Mouse (Mus musculus): Measurements from ENCODE around the gene Snx11. TPM values are rescaled to one million over a fixed set of nuclear protein-coding genes. Genes with fewer than 3 reads are reported as not detected.
A peak's percentile ranks its signal among the peaks of the same experiment; 100 is the strongest.
"Not testable (repeated sequence)": the region's sequence is repeated elsewhere in the genome, so short reads cannot be mapped to it uniquely, and the experiment has no call there.

Gene Snx11
- polyA plus RNA-seq, 1 experiment = 9.8 TPM

GRCm38 (mm10) chr11:96799511-96799910 is 22.2 kb upstream of the Snx11 start:
- H3K9me3 ChIP-seq = no peaks in the 10 kb centered on the region
- peaks cover 69% of the 10 kb centered on the region for H3K36me3 ChIP-seq (replicated peaks; ENCODE audit: low read length)

DNA sequence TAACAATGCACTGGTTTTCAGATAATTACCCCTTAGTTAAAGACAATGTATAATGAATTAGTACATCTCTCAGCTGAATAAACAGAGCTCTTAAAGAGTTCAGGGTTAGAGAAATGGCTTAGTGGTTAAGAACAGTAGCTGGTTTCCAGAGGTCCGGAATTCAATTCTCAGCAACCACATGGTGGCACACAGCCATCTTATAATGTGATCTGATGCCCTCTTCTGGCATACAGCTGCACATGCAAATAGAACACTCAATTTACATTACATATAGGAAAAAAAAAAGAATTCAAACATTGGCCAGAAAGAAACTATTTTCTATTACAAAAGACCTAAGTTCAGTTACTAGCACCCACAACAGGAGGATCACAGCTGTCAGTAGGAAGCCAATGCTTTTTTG is 19.2 kb upstream of the Snx11 start:
- Histone ChIP-seq H3K27me3 (replicated peaks) (no peaks in the 10 kb centered on the region), H3K4me1 (peaks cover 29% of the 10 kb centered on the region), H3K9me3 (no peaks in the 10 kb centered on the region), H3K36me3 (replicated peaks; ENCODE audit: low read length) (peaks cover 42% of the 10 kb centered on the region), H3K4me3 (replicated peaks) (no peak overlapping the region)
- TF ChIP-seq GATA1 (IDR thresholded peaks at IDR 0.05; ENCODE audit: borderline replicate concordance, low read length) = no peak
- no peak for TF ChIP-seq FLI1 (IDR thresholded peaks at IDR 0.05; ENCODE audit: low read length)

More at GRCm38 (mm10) chr11:96799511-96799910, 22.2 kb upstream of the Snx11 start:
- Histone ChIP-seq H3K4me3 (replicated peaks) (no peak overlapping the region), H3K27me3 (replicated peaks) (no peaks in the 10 kb centered on the region), H3K4me1 (peaks cover 8% of the 10 kb centered on the region)
- TF ChIP-seq GATA1 (IDR thresholded peaks at IDR 0.05; ENCODE audit: borderline replicate concordance, low read length) = no peak

DNA sequence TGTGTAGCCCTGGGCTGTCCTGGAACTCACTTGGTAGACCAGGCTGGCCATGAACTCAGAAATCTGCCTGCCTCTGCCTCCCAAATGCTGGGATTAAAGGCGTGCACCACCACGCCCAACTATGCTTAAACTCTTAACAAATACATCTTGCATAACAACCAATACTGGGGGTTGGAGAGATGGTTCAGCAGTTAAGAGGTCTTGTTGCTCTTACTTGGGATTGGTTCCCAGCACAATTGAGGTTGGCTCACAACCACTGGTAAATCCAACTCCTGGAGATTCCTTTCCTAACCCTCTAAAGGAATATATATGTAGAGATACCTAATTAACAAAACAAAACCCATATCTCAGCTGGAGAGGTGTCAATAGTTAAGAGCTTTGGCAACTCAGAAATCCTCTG is 18.7 kb upstream of the Snx11 start:
- H3K4me3 ChIP-seq (replicated peaks) = no peak overlapping the region
- no peak for TF ChIP-seq FLI1 (IDR thresholded peaks at IDR 0.05; ENCODE audit: low read length)
- no peaks in the 10 kb centered on the region for H3K9me3 ChIP-seq
- H3K27me3 ChIP-seq (replicated peaks) = no peaks in the 10 kb centered on the region
- H3K36me3 ChIP-seq (replicated peaks; ENCODE audit: low read length) = peaks cover 37% of the 10 kb centered on the region
- H3K4me1 ChIP-seq = peaks cover 30% of the 10 kb centered on the region

DNA sequence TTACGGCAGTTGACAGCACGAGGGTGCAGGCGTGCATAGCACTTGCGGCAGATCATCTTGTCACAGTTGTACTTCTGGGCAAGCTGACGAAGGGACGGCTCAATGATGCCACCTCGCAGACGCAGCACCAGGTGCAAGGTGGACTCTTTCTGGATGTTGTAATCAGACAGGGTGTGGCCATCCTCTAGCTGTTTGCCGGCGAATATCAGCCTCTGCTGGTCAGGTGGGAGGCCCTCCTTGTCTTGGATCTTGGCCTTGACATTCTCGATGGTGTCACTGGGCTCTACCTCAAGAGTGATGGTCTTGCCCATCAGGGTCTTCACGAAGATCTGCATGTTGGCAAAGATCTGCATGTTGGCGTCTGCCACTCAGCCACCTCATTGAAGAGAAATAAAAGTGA is 18.1 kb upstream of the Snx11 start:
- Histone ChIP-seq H3K4me3 (replicated peaks) (no peak overlapping the region), H3K4me1 (peaks cover 35% of the 10 kb centered on the region), H3K9me3 (no peaks in the 10 kb centered on the region), H3K36me3 (replicated peaks; ENCODE audit: low read length) (peaks cover 31% of the 10 kb centered on the region), H3K27me3 (replicated peaks) (no peaks in the 10 kb centered on the region)
- TF ChIP-seq FLI1 (IDR thresholded peaks at IDR 0.05; ENCODE audit: low read length) (no peak), GATA1 (IDR thresholded peaks at IDR 0.05; ENCODE audit: borderline replicate concordance, low read length) (no peak)

DNA sequence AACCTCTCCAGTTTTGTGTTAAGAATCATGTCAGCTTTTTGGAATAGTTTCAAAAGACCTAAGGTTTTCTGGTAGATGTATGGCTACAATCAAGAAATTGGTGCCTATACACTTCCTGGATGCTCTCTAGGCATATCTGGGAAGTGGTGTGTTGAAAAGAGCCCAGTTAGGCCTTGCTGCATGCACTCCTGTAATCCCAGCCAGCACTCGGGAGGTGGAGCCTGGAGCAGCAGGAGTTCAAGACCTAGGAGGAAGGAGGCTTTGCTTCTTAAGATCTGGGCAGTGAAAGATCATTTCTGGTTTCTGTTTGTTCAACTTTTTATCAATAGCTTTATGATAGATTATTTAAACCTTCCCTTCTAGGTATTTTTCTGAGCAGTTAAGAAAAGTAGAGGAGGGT is 13.3 kb upstream of the Snx11 start:
- peak overlapping the region; percentile 96 for H3K4me3 ChIP-seq (replicated peaks)

DNA sequence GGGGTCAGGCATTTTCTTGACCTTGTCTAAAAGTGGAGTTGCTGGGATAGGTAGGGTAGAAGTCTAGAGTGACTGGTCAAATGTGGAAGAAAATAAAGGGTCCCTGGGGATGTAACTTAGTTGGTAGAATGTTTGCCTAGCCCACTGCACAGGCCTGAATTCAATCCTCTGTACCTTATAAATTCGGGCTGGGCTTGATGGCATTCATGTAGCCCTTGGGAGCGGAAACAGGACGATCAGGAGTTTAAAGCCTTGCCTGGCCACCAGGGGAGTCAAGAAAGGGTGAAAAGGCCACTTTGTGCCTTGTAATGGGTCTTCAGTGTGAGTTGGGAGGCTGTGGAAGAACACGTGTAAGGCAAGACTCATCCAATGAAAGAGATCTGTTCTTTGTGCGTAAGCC is 12.6 kb upstream of the Snx11 start:
- TF ChIP-seq GATA1 (IDR thresholded peaks at IDR 0.05; ENCODE audit: borderline replicate concordance, low read length) = no peak
- no peak for TF ChIP-seq FLI1 (IDR thresholded peaks at IDR 0.05; ENCODE audit: low read length)
- Histone ChIP-seq H3K9me3 (no peaks in the 10 kb centered on the region), H3K4me1 (peaks cover 47% of the 10 kb centered on the region), H3K27me3 (replicated peaks) (no peaks in the 10 kb centered on the region), H3K4me3 (replicated peaks) (peak overlapping the region; percentile 96), H3K36me3 (replicated peaks; ENCODE audit: low read length) (no peaks in the 10 kb centered on the region)

More for the DNA sequence above, 13.3 kb upstream of the Snx11 start:
- no peaks in the 10 kb centered on the region for H3K27me3 ChIP-seq (replicated peaks)
- TF ChIP-seq FLI1 (IDR thresholded peaks at IDR 0.05; ENCODE audit: low read length) (no peak), GATA1 (IDR thresholded peaks at IDR 0.05; ENCODE audit: borderline replicate concordance, low read length) (no peak)
- H3K36me3 ChIP-seq (replicated peaks; ENCODE audit: low read length) = peaks cover 5% of the 10 kb centered on the region
- H3K9me3 ChIP-seq = no peaks in the 10 kb centered on the region
- peaks cover 52% of the 10 kb centered on the region for H3K4me1 ChIP-seq

GRCm38 (mm10) chr11:96788871-96789795 is 11.8 kb upstream of the Snx11 start, which contains the start of gene Cbx1:
Cbx1 (plus strand) TSS chr11:96789127.
- Histone ChIP-seq H3K9me3 (no peaks in the 10 kb centered on the region), H3K36me3 (replicated peaks; ENCODE audit: low read length) (no peaks in the 10 kb centered on the region), H3K27me3 (replicated peaks) (no peaks in the 10 kb centered on the region), H3K4me3 (replicated peaks) (peak within 1 kb of the TSS; percentile 96), H3K4me1 (peaks cover 47% of the 10 kb centered on the region)
- TF ChIP-seq GATA1 (IDR thresholded peaks at IDR 0.05; ENCODE audit: borderline replicate concordance, low read length) (no peak), FLI1 (IDR thresholded peaks at IDR 0.05; ENCODE audit: low read length) (no peak; the same call in 1 of the 2 replicates)

DNA sequence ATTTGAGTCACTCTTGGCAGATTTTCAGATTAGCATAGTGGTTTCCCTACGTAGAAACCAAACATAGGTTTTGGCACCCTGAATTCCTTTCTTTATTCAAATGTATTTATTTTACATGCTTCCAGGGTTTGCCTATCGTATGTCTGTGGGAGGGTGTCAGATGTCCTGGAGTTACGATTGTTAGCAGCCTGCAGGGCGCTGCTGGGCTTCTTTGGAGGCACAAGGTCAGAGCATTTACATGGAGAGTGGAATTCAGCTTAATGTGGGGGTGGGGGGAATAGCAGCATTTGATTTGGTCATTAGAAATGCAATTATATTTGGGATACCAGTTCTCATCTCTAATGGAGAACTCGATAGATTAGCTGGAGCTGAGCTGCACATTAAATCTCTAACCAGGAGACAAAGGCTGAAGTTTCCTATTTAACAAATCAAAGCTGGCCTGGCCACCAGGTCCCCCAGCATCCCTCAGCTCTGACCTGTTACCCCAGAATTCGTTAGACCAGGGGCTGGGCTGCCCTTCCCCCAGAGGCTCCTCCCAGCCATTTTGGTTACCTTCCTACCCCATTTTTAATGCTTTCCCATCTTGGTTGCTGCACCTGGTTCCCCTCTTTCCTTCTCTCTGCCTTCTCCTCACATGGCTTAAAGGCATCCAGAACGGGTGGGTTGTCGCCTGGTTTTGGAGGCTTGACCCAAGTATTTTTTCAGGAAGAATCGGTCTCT is 9.5 kb upstream of the Snx11 start:
- Histone ChIP-seq H3K4me3 (replicated peaks) (no peak overlapping the region), H3K4me1 (peaks cover 31% of the 10 kb centered on the region), H3K36me3 (replicated peaks; ENCODE audit: low read length) (no peaks in the 10 kb centered on the region), H3K27me3 (replicated peaks) (no peaks in the 10 kb centered on the region), H3K9me3 (no peaks in the 10 kb centered on the region)
- TF ChIP-seq GATA1 (IDR thresholded peaks at IDR 0.05; ENCODE audit: borderline replicate concordance, low read length) = no peak

- not testable (repeated sequence) for H3K4me3 ChIP-seq (replicated peaks); H3K27me3 ChIP-seq (replicated peaks); H3K36me3 ChIP-seq (replicated peaks; ENCODE audit: low read length); H3K9me3 ChIP-seq
- H3K4me1 ChIP-seq = peaks cover 19% of the 10 kb centered on the region
These were observed 7.5 kb upstream of the Snx11 start for GRCm38 (mm10) chr11:96784847-96785246.

DNA sequence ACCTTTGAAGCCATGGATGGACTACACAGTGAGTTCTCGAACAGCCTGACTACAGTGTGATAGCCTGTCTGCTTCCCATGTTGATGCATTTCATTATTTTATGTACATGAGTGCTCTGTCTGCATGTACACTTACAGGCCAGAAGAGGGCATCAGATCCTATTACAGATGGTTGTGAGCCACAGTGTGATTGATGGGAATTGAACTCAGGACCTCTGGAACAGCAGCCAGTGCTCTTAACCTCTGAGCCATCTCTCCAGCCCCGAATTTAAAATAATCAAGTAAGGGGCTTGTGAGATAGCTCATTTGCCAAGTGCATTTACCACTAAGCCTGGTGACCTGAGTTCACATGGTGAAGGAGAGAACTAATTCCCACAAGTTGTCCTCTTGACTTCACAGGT is 4.1 kb upstream of the Snx11 start:
- no peak for TF ChIP-seq GATA1 (IDR thresholded peaks at IDR 0.05; ENCODE audit: borderline replicate concordance, low read length)
- no peak for TF ChIP-seq FLI1 (IDR thresholded peaks at IDR 0.05; ENCODE audit: low read length)
- H3K27me3 ChIP-seq (replicated peaks) = no peaks in the 10 kb centered on the region

More for the DNA sequence above, 4.1 kb upstream of the Snx11 start:
- H3K9me3 ChIP-seq = no peaks in the 10 kb centered on the region
- no peaks in the 10 kb centered on the region for H3K36me3 ChIP-seq (replicated peaks; ENCODE audit: low read length)
- H3K4me1 ChIP-seq = peaks cover 17% of the 10 kb centered on the region
- no peak overlapping the region for H3K4me3 ChIP-seq (replicated peaks)
